Mouse (Mus musculus): ENCODE data around the gene Txndc8.

Txndc8 gene

DNA sequence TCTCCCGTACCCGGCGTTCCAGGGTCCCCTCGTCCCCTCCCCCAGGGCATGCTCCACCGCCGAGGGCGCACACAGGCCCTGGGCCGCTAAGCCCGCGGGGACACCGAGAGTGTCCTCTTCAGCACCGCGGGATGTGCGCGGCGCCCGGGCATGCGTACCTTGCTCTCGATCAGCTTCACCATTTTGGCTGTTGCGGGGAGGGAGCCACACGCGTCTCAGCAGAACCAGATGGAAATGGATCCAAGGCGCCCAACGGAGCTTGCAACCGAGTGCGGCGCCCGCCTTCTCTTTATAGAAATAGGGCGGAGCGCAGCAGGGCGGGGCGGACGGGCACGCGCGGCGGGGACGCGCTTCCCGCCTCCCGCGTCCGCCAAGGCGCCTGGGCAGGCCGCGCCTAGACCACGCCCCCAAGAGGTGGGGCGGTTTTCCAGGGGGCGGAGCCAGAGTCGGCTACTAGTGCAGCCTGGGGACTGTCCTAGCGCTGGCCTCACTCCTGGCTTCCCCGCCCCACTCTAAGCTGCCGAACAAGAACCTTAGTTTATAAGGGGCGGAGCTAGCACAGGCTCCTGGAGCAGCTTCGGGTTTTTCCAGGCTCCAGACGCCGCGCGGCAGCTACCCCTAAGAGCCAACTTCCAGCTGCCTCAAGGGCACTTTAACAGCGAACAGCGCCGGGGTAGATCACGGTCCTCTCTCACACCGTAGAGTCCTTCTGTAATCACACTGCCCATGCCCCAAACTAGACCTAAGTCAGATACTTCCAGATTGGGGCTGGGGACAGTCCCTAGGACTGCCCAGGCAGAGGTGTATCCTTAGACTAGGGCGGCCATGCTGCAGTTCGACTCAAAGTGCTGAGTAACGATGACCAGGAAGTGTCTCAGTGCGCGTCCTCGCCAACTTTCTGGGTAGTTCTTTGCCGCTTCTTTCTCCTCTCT, 52.6 kb downstream of the Txndc8 start, which contains the start of gene Txn1:
Gene Txn1, minus strand, starts transcription at position 383 of the 932 bp plus-strand sequence.
- peak; percentile 96 for DNase-seq

DNA sequence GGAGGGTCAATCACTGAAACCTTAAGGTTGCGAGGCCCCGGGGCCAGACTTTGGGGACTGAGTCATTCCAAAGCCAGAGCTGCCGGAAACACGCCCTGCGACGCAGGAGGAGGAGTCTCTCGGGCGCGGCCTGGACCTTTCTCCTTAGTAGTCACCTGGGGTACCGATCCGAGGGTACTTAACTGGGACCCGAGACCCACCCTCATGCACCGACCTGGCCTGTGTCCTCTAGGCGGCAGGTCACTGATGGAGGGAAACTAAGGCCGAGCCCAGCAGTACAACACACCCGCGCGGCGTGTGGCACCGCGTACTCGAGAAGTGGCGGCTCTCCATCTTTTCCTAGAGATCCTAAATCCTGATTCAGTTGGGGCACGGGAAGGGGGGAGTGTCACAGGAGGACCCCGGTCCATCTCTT, 53.4 kb downstream of the Txndc8 start:
- DNase-seq, result peak; percentile 65

GRCm38 (mm10) chr4:57954991-57955390, 53.9 kb downstream of the Txndc8 start:
- DNase-seq, result no peak

DNA sequence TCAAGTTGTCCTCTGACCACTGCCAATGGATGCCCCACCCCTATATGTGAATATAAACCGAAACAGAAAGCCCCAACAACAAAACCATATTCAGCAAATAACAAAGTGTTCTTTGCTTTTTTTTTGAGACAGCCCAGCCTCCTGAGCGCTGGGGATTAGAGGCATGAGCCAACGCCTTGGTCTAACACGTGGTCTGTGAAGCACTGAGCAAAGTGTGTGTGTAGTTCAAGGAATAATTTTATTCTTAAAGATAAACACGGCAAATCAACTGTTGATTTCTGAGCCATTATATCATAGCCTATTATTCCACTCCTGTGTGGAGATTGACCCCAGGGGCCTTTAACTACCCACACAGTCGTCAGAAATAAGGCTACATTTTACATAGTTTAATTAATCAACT, 54.3 kb downstream of the Txndc8 start:
- no peak for DNase-seq

DNA sequence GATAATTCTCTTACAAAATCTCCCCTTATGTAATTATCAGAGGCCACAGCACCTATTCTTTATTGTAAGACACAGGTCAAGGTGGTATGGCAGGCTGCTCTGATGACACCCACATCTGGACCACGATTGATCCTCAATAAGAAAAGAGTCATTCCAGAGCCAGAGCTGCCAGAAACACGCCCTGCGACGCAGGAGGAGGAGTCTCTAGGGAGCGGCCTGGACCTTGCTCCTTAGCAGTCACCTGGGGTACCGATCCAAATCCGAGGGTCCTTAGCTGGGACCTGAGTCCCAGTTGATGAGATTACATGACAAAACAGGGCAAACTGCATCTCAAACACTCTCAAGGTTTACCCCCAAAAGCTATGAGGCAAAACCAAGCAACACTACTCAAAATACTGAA, 55.1 kb downstream of the Txndc8 start:
- DNase-seq, result no peak

- DNase-seq, result no peak
These were observed 56.0 kb downstream of the Txndc8 start for GRCm38 (mm10) chr4:57952891-57953290.

DNA sequence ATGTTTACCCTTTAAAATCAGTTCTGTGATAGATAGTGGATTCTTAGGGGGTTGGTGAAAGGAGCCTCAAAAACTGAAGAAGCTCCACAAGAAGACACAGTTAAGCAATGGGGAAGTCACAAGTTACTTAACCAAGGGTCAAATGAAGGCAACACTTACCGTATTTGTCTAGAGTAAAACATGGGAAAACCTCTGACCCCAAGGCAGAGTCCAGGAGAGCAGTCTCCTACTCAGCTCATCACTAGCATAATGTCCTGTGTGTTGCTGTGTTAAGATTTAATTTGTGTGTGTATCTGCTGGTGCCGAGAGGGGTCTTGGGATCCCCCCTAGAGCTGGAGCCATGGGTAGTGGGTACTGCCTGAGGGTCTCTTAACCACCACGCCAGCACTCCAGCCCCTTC, 56.5 kb downstream of the Txndc8 start:
- no peak for DNase-seq

DNA sequence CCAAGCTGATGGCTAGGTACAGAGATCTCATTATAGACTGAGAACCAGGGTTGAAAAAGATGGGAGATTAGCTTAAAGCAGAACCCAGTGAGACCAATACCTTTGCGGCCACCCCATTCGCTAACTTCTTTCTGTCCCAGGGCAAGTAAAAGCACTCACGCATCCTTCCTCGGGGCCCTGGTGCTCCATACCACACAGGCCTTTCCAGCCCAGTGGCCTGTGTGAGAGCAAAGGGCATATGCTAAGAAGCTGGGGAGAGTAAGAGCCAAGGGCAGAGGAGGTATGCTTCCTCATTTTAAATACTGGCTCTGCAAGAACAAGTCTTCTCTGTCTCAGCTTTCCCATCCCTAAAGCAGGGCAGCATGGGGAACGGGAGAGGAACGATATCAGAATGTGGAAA, 59.1 kb downstream of the Txndc8 start:
- DNase-seq, result no peak

DNA sequence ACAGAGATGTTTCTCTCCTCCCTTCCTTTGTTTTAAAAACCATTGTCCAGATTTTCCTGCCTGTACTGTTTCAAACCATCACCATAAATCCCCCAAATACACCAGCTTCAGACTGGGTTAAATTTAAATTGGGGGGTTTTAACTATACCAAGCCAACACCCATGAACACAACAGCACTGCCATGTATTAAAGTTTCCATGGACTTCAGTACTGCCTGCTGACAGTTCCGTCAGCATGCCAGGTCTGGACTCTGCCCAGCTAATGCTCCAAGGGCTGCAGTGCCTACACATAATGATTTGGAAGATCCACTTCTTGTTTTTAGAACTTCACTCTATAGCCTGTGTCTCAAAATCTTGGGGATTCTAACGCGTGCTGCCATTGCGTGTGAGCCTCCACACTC, 61.4 kb downstream of the Txndc8 start:
- no peak for DNase-seq

DNA sequence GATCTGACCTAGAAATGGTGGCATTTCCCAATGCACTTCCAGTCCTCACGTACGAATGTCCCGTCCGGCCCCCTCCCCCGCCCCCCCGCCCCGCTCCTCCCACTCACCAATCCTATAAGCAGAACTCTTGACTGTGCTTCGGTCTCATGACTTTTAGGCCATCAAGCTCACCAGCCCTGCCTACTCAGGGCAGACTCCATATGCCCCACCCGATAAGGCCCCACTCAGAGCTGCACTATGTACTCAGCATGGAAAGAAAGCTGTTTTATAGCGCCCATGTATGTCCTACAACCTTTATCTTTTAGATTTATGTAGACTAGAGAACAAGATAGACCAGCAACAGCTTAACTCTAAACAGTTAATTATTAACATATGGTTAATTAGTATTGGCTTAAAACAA, 61.9 kb downstream of the Txndc8 start:
- no peak for DNase-seq

GRCm38 (mm10) chr4:57942892-57943291, 66.0 kb downstream of the Txndc8 start:
- DNase-seq, result no peak

- no peak for DNase-seq
These were observed 68.3 kb downstream of the Txndc8 start for GRCm38 (mm10) chr4:57940631-57941030.

GRCm38 (mm10) chr4:57937292-57937691, 71.6 kb downstream of the Txndc8 start:
- DNase-seq, result no peak

- DNase-seq, result no peak
These were observed 74.7 kb downstream of the Txndc8 start for GRCm38 (mm10) chr4:57934181-57934580.

Data from right cerebral cortex, postnatal 25 days (tissue).